Mouse (Mus musculus) liver, adult 2 months (tissue): ENCODE results near the gene Usp7.

Experiments used
- CTCF ChIP-seq: fragments of 200-500 bp; IDR thresholded peaks from 2 replicates; pipeline ENCODE4 v1.5.1; 2011; ENCODE audit warnings: low read depth, low read length, control low read depth
- POLR2A ChIP-seq: fragments of 200-500 bp; IDR thresholded peaks from 2 replicates; pipeline ENCODE4 v1.6.1; 2011; ENCODE audit warnings: low read length, control low read depth; ENCODE audit not compliant: insufficient read depth; ENCODE audit errors: extremely low read depth

DNA sequence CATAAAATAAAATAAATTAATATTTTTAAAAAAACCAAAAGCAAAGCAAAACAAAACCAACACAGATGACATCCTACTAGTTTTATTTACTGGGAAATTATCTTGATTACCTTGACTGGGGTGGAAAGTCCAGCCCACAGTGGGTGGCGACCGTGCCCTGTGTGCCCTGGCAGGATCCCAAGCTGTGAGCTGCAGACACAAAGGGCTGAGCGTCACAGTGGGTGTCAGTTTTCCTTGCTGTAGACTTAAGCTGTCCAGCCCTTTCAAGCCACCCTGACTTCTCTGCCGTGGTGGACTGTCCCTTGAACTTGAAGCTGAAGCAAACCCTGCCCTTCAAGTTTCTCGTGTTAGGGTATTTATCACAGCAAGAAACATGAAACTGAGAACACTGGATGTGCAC lies 114.1 kb downstream of the Usp7 start:
- no peak for TF ChIP-seq CTCF
- TF ChIP-seq POLR2A = no peak
